Mouse (Mus musculus) kidney, embryonic 14.5 days (tissue): Measurements from ENCODE around the gene Slc9c1. TPM values are rescaled to one million over a fixed set of nuclear protein-coding genes. Genes with fewer than 3 reads are reported as not detected.

Source experiments
- ATAC-seq: fragments of 200-750 bp; cut with Nextera tagmentation; 2 replicates; pipeline ENCODE4 v1.8.0; 2017; ENCODE audit warnings: moderate number of reproducible peaks, mild to moderate bottlenecking, moderate TSS enrichment, moderate library complexity; ENCODE audit not compliant: low FRiP score, low TSS enrichment
- H3K27ac ChIP-seq: fragments of 300-500 bp; sonication (generic); 2 replicates; pipeline ENCODE4 v1.5.1; 2014; ENCODE audit warnings: low read depth, mild to moderate bottlenecking, low read length, moderate library complexity, mixed read lengths
- H3K27me3 ChIP-seq: fragments of 300-500 bp; sonication (generic); 2 replicates; pipeline ENCODE4 v1.6.1; 2014; ENCODE audit warnings: mild to moderate bottlenecking, low read length; ENCODE audit not compliant: control insufficient read depth, insufficient read depth
- H3K36me3 ChIP-seq: fragments of 300-500 bp; sonication (generic); 2 replicates; pipeline ENCODE4 v1.6.1; 2014; ENCODE audit warnings: low read length, mixed read lengths; ENCODE audit not compliant: control insufficient read depth, insufficient read depth
- H3K4me1 ChIP-seq: fragments of 300-500 bp; sonication (generic); 2 replicates; pipeline ENCODE4 v1.6.1; 2014; ENCODE audit warnings: low read length, mixed read lengths; ENCODE audit not compliant: control insufficient read depth, insufficient read depth
- H3K4me2 ChIP-seq: fragments of 300-500 bp; sonication (generic); replicated peaks from 2 replicates; pipeline ENCODE4 v1.6.1; 2014; ENCODE audit warnings: low read depth, mild to moderate bottlenecking, low read length
- H3K4me3 ChIP-seq: fragments of 300-500 bp; sonication (generic); 2 replicates; pipeline ENCODE4 v1.5.1; 2014; ENCODE audit warnings: mild to moderate bottlenecking, low read length
- H3K9ac ChIP-seq: fragments of 300-500 bp; sonication (generic); 2 replicates; pipeline ENCODE4 v1.6.1; 2014; ENCODE audit warnings: low read depth, mild to moderate bottlenecking, low read length, moderate library complexity
- H3K9me3 ChIP-seq: fragments of 300-500 bp; sonication (generic); 2 replicates; pipeline ENCODE4 v1.6.1; 2016; ENCODE audit warnings: low read length; ENCODE audit not compliant: control insufficient read depth
- WGBS: fragments of 180-500 bp; shearing (Covaris S2); extraction: QIAGEN DNeasy Blood & Tissue Kit; methylation state at CpG from one replicate; pipeline ENCODE4 v1.1.7; 2014; 5-methylcytosine and 5-hydroxymethylcytosine counted together
- polyA plus RNA-seq: library from polyadenylated mRNA; unstranded; fragments of >200 nt; fragmentation: Nextera tagmentation; extraction: Ambion mirVana; gene quantifications from 2 replicates; pipeline ENCODE4 v1.2.1, GENCODE M21; 2014

The Slc9c1 gene
- polyA plus RNA-seq, 1 experiment from 2014 or later, result not detected

DNA sequence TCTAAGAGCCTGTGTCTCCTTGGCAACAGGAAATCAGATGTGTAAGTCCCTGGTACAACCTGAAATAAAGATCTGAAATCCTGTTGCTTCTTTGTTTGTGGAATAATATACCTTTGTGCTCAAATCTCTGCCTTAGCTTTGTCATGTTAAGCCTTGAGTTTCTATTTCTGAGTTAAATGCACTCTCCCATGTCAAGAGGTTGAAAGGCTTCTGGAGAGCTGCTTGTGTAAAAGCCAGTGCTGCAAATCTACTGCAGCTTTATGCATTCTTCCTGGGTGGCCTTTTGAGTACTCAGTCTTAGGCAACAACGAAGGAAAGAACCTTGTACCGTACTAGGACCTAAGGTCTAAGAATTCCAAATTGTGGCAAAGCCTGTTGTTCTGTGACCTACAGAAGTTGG is 78.1 kb downstream of the Slc9c1 start:
- H3K27me3 ChIP-seq, result no peaks in the 10 kb centered on the region
- 84% methylated on average over 2 of the region's 2 CpGs for WGBS

DNA sequence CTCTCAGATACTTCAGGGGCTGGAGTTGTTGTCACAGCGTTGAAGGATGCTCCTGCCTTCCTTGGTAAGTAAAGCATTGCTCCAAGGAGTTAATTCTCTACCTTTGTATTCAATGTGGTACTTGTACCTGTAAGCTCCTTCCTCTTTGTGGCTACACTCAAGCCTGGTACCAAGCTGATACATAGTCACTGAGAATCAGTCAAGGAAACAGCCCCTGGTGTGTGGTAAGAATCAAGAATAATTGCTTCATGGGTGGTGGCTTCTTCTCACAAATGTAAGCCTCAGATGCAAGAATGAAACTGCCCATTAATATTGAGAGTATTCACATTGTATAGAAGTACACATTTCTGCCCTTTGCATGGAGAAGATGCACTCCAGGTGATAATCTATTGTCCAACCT is 80.8 kb downstream of the Slc9c1 start:
- no peak overlapping the region for H3K4me3 ChIP-seq
- H3K4me1 ChIP-seq, result no peaks in the 10 kb centered on the region
- no peak overlapping the region for H3K27ac ChIP-seq
- H3K9me3 ChIP-seq, result no peaks in the 10 kb centered on the region
- H3K4me2 ChIP-seq, result no peak overlapping the region
- H3K27me3 ChIP-seq, result no peaks in the 10 kb centered on the region
- ATAC-seq, result no peak
- WGBS, result 83% methylated on average over 1 of the region's 1 CpGs
- H3K9ac ChIP-seq, result no peak overlapping the region
- H3K36me3 ChIP-seq, result no peaks in the 10 kb centered on the region

More for the DNA sequence above, 78.1 kb downstream of the Slc9c1 start:
- no peaks in the 10 kb centered on the region for H3K9me3 ChIP-seq
- ATAC-seq, result no peak
- no peak overlapping the region for H3K4me2 ChIP-seq
- H3K4me1 ChIP-seq, result no peaks in the 10 kb centered on the region
- no peak overlapping the region for H3K27ac ChIP-seq
- no peak overlapping the region for H3K9ac ChIP-seq
- H3K4me3 ChIP-seq, result no peak overlapping the region
- no peaks in the 10 kb centered on the region for H3K36me3 ChIP-seq

GRCm38 (mm10) chr16:45619751-45620375 is 84.8 kb downstream of the Slc9c1 start:
- H3K36me3 ChIP-seq, result no peaks in the 10 kb centered on the region
- H3K27me3 ChIP-seq, result no peaks in the 10 kb centered on the region
- no peak overlapping the region for H3K9ac ChIP-seq
- H3K4me2 ChIP-seq, result no peak overlapping the region
- no peak for ATAC-seq
- H3K4me1 ChIP-seq, result no peaks in the 10 kb centered on the region
- no peaks in the 10 kb centered on the region for H3K9me3 ChIP-seq
- H3K4me3 ChIP-seq, result no peak overlapping the region
- H3K27ac ChIP-seq, result no peak overlapping the region
- 86% methylated on average over 8 of the region's 8 CpGs for WGBS

GRCm38 (mm10) chr16:45623230-45623629 is 88.1 kb downstream of the Slc9c1 start:
- Histone ChIP-seq H3K9me3 (no peaks in the 10 kb centered on the region), H3K27ac (no peak overlapping the region), H3K4me2 (no peak overlapping the region), H3K4me3 (no peak overlapping the region), H3K4me1 (no peaks in the 10 kb centered on the region), H3K27me3 (no peaks in the 10 kb centered on the region), H3K36me3 (no peaks in the 10 kb centered on the region), H3K9ac (no peak overlapping the region)
- no peak for ATAC-seq
- WGBS, result 88% methylated on average over 4 of the region's 4 CpGs

DNA sequence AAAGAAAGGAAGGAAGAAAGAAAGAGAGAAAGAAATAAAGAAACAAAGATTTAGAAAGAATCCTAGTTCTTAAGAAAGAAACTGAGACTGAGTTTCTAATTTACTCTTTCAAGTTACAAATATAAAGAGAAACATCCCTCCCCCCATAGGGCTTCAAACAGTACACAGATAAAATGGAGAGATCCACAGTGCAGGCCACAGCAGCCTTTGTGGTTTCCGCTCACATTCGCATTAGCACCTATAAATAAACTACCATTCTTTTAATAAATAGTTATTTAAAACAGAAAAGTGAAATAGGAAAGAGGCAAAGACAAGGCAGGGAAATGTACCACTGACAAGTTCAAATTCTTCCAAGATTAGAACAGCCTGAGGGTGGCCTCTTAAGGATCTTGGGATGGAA is 89.7 kb downstream of the Slc9c1 start:
- Histone ChIP-seq H3K4me2 (no peak overlapping the region), H3K4me1 (no peaks in the 10 kb centered on the region), H3K27ac (no peak overlapping the region), H3K9ac (no peak overlapping the region), H3K9me3 (no peaks in the 10 kb centered on the region), H3K36me3 (no peaks in the 10 kb centered on the region), H3K4me3 (no peak overlapping the region), H3K27me3 (no peaks in the 10 kb centered on the region)
- 82% methylated on average over 2 of the region's 2 CpGs for WGBS
- no peak for ATAC-seq

- no peaks in the 10 kb centered on the region for H3K36me3 ChIP-seq
- WGBS, result 79% methylated on average over 2 of the region's 2 CpGs
- H3K27ac ChIP-seq, result no peak overlapping the region
- no peaks in the 10 kb centered on the region for H3K27me3 ChIP-seq
- H3K4me2 ChIP-seq, result no peak overlapping the region
- no peak for ATAC-seq
- H3K4me1 ChIP-seq, result no peaks in the 10 kb centered on the region
- H3K4me3 ChIP-seq, result no peak overlapping the region
- no peaks in the 10 kb centered on the region for H3K9me3 ChIP-seq
- H3K9ac ChIP-seq, result no peak overlapping the region
Measured at GRCm38 (mm10) chr16:45625342-45625741, 90.2 kb downstream of the Slc9c1 start.

DNA sequence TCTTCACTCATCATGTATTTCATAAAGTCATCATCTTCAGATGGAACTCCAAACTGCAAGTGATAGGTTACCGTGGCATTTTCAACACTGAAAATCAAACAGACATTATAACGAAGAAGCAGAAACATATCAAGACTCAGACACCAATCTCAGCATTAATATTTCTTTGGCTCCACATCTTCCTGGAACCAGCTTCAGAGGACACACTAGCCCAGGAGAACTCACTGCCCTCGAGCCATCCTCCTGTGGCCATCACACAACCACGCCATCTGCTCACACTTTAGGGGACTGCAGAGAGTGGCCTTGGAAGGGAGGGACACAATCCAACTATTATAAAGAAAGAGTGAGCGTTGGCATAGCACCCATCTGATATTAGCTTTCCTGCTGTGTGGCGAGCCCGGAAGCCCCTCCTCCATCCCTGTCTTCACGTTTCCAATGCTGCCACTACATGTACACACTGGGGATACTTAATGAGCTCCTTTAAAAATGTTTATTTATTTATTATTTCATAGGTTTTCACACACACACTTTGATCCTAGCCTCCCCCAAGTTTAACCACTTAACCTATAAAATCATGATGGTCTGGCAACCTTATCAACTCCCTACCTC is 94.5 kb downstream of the Slc9c1 start:
- whole genome bisulfite sequencing, result 72% methylated on average over 8 of the region's 8 CpGs

DNA sequence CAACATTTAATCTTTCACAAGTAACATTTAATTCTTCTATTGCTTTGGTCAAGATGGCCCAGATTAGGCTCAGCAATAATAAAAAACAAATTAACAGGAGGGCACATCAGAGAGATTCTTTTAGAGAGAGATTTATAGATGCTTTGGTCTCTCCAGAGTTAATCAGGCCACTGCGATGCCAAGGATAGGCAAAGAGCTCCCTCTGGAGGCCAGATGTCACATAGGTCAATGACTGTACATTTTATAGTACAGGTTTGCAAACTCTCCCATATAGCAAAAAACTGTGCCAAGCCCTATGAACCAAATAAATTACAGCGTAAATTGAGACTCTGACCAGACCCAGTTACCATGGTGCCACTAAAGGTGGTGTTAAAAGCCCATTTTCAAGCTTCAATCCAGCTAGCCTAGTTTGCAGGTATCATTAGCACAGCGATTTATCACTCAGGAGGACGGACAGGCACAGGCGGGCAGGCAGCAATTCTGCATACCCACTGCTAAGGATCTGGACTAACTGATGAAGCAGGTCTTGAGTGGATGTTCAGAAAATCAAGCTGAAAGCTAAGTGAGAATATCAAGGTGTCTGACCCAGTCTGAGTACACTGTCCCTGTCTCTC is 95.3 kb downstream of the Slc9c1 start:
- Histone ChIP-seq H3K9me3 (no peaks in the 10 kb centered on the region), H3K4me2 (no peak overlapping the region), H3K27me3 (no peaks in the 10 kb centered on the region), H3K4me1 (no peaks in the 10 kb centered on the region), H3K9ac (no peak overlapping the region), H3K27ac (no peak overlapping the region), H3K36me3 (no peaks in the 10 kb centered on the region), H3K4me3 (no peak overlapping the region)
- peak; percentile 85 for ATAC-seq
- 60% methylated on average over 5 of the region's 5 CpGs for WGBS

More for the DNA sequence above, 94.5 kb downstream of the Slc9c1 start:
- Histone ChIP-seq H3K4me2 (no peak overlapping the region), H3K27me3 (no peaks in the 10 kb centered on the region), H3K27ac (no peak overlapping the region), H3K9ac (no peak overlapping the region), H3K9me3 (no peaks in the 10 kb centered on the region), H3K36me3 (no peaks in the 10 kb centered on the region), H3K4me1 (no peaks in the 10 kb centered on the region), H3K4me3 (no peak overlapping the region)
- no peak for ATAC-seq

- no peaks in the 10 kb centered on the region for H3K27me3 ChIP-seq
Measured at GRCm38 (mm10) chr16:45632420-45632819, 97.3 kb downstream of the Slc9c1 start.

More at GRCm38 (mm10) chr16:45632420-45632819, 97.3 kb downstream of the Slc9c1 start:
- Histone ChIP-seq H3K4me1 (no peaks in the 10 kb centered on the region), H3K9me3 (no peaks in the 10 kb centered on the region), H3K36me3 (no peaks in the 10 kb centered on the region), H3K9ac (no peak overlapping the region), H3K4me2 (no peak overlapping the region), H3K4me3 (no peak overlapping the region), H3K27ac (no peak overlapping the region)
- ATAC-seq, result no peak
- 52% methylated on average over 4 of the region's 4 CpGs for WGBS
